Mouse (Mus musculus) heart, adult 8-10 months (tissue): ENCODE data around the gene Nkg7. TPM values are rescaled to one million over a fixed set of nuclear protein-coding genes. Genes with fewer than 3 reads are reported as not detected.

ENCODE experiments used
- microRNA-seq: library from miRNA; unstranded; fragments of <30 nt; microRNA quantifications from one replicate; pipeline ENCODE4 v1.2.0, GENCODE M21; 2022
- total RNA-seq, 4 experiments: library from RNA; stranded (reverse); gene quantifications; 2 replicates each; pipeline ENCODE4 v1.2.4; 2022

The Nkg7 gene
- total RNA-seq, 4 experiments from 2014 or later, result 1.1 TPM; not detected in 3

Small RNA genes lying within 50 kb of the gene (microRNA-seq; reads per million reads assigned to microRNA genes)
- gene Mir7051, result 3.4 reads per million, percentile 6 among the genes with 10 or more reads in this experiment

Other genes starting within 250 kb of the Nkg7 start
- 10 to 100 TPM; 14.9 to 16.4 (median 15.7) TPM for gene Zfp715, start 123.8 kb upstream of the Nkg7 start, total RNA-seq
- gene Siglecf, start 85.7 kb upstream of the Nkg7 start, total RNA-seq, result not detected
- under 1 TPM; 0.06 to 0.69 (median 0.15) TPM for gene Siglecg, start 28.9 kb upstream of the Nkg7 start, total RNA-seq
- under 1 TPM in 1 of 4 experiments, not detected in 3; 0.32 TPM for gene Lim2, start 9.4 kb upstream of the Nkg7 start, total RNA-seq
- gene Cldnd2, start 3.7 kb downstream of the Nkg7 start, total RNA-seq, result not detected
- gene Etfb, start 7.0 kb downstream of the Nkg7 start, total RNA-seq, result 1,000 to 10,000 TPM; 1,243 to 1,357 (median 1,292) TPM
- 1 to 10 TPM in 2 of 4 experiments, under 1 TPM in 2; 0.44 to 1.3 (median 0.94) TPM for gene Gm45233, start 7.1 kb downstream of the Nkg7 start, total RNA-seq
- gene Vsig10l, start 26.1 kb downstream of the Nkg7 start, total RNA-seq, result 1 to 10 TPM in 2 of 4 experiments, under 1 TPM in 2; 0.71 to 4.4 (median 1.6) TPM
- under 1 TPM; 0.09 to 0.38 (median 0.24) TPM for gene Iglon5, start 53.0 kb downstream of the Nkg7 start, total RNA-seq
- gene 4931406B18Rik, start 68.9 kb downstream of the Nkg7 start, total RNA-seq, result not detected
- 1 to 10 TPM; 1.6 to 3.1 (median 2.7) TPM for gene Cd33, start 107.4 kb downstream of the Nkg7 start, total RNA-seq
- gene Zfp658, start 125.2 kb downstream of the Nkg7 start, total RNA-seq, result 1 to 10 TPM in 1 of 4 experiments, under 1 TPM in 3; 0.66 to 1.1 (median 0.88) TPM
- gene Zfp719, start 142.5 kb downstream of the Nkg7 start, total RNA-seq, result 1 to 10 TPM; 4.4 to 8.0 (median 5.6) TPM
- not detected for gene Zfp819, start 170.1 kb downstream of the Nkg7 start, total RNA-seq
- gene Ceacam18, start 197.6 kb downstream of the Nkg7 start, total RNA-seq, result not detected
- 1 to 10 TPM in 3 of 4 experiments, under 1 TPM in 1; 0.75 to 1.6 (median 1.1) TPM for gene Siglece, start 223.1 kb downstream of the Nkg7 start, total RNA-seq
- gene Ctu1, start 234.9 kb downstream of the Nkg7 start, total RNA-seq, result 1 to 10 TPM; 2.9 to 3.4 (median 3.1) TPM